Mouse (Mus musculus): ENCODE results near the gene Leap2.

DNA sequence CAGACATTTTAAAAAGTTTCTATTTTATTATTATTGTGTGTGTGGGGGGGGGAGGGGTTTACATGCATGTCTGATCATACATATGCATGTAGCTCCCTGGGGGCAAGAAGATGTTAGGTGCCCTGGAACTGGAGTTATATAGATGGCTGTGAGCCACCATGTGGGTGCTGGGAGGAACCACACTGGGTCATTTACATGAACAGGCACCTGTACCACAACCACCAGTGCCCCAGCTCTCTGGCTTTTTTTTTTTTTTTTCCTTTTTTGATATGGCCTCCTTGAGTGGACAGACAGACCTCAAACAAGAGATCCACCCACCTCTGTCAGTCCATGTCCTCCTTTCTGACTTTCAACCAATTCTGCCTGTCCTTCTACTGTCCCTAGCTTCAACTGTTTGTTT, 6.2 kb upstream of the Leap2 start:
- TF ChIP-seq GATA1 (IDR thresholded peaks at IDR 0.05; ENCODE audit: borderline replicate concordance, low read length) (no peak), FLI1 (IDR thresholded peaks at IDR 0.05; ENCODE audit: low read length) (no peak)
